Mouse (Mus musculus): Measurements from ENCODE around the gene Tex19.2.
"Not testable (repeated sequence)": the region's sequence is repeated elsewhere in the genome, so short reads cannot be mapped to it uniquely, and the experiment has no call there.

Gene Tex19.2

GRCm38 (mm10) chr11:121069662-121070061 lies 48.8 kb downstream of the Tex19.2 start:
- in situ Hi-C loops (cut with MboI; ENCODE audit: low sequenced_read_pairs), result not testable (repeated sequence)

- in situ Hi-C loops (cut with MboI; ENCODE audit: low sequenced_read_pairs), result no loop called here
Observed at GRCm38 (mm10) chr11:121067895-121068294, 50.6 kb downstream of the Tex19.2 start.
